Mouse (Mus musculus) thymus, adult 2 months (tissue): Measurements from ENCODE around the gene Lrrc8a. TPM values are rescaled to one million over a fixed set of nuclear protein-coding genes. Genes with fewer than 3 reads are reported as not detected.

Source experiments
- DNase-seq: peaks from one replicate; pipeline ENCODE4 v3.0.0; 2021
- H3K27ac ChIP-seq: fragments of 200-500 bp; 2 replicates; pipeline ENCODE4 v1.5.1; 2012; ENCODE audit warnings: low read length, control low read depth; ENCODE audit not compliant: control insufficient read depth, insufficient read depth
- H3K27me3 ChIP-seq: fragments of 200-500 bp; 2 replicates; pipeline ENCODE4 v1.6.1; 2012; ENCODE audit warnings: mild to moderate bottlenecking, low read length, moderate library complexity, mixed read lengths; ENCODE audit not compliant: control insufficient read depth, insufficient read depth
- H3K36me3 ChIP-seq: fragments of 200-500 bp; 2 replicates; pipeline ENCODE4 v1.6.1; 2012; ENCODE audit warnings: mild to moderate bottlenecking, low read length, moderate library complexity; ENCODE audit not compliant: control insufficient read depth, insufficient read depth
- H3K4me1 ChIP-seq: fragments of 200-500 bp; replicated peaks from 2 replicates; pipeline ENCODE4 v1.6.1; 2012; ENCODE audit warnings: low read length; ENCODE audit not compliant: control insufficient read depth, insufficient read depth
- H3K4me3 ChIP-seq: fragments of 200-500 bp; 2 replicates; pipeline ENCODE4 v1.5.1; 2012; ENCODE audit warnings: mild to moderate bottlenecking, low read length, control low read depth, moderate library complexity; ENCODE audit not compliant: control insufficient read depth, insufficient read depth
- CTCF ChIP-seq: fragments of 200-500 bp; IDR thresholded peaks from 2 replicates; pipeline ENCODE4 v1.5.1; 2012; ENCODE audit warnings: mild to moderate bottlenecking, control low read depth, low read length, moderate library complexity, borderline replicate concordance; ENCODE audit not compliant: control insufficient read depth, poor library complexity, insufficient read depth; ENCODE audit errors: extremely low read depth
- POLR2A ChIP-seq: fragments of 200-500 bp; IDR thresholded peaks from 2 replicates; pipeline ENCODE4 v1.6.1; 2012; ENCODE audit warnings: mild to moderate bottlenecking, low read length, control low read depth, moderate library complexity; ENCODE audit not compliant: control insufficient read depth, poor library complexity, insufficient read depth; ENCODE audit errors: extremely low read depth
- WGBS: fragments of 180-500 bp; shearing (Covaris S2); methylation state at CpG from one replicate; pipeline ENCODE4 v1.1.7; 2018; 5-methylcytosine and 5-hydroxymethylcytosine counted together
- polyA plus RNA-seq: library from polyadenylated mRNA; depleted of rRNA; stranded (reverse); fragments of >200 nt; gene quantifications from 2 replicates; pipeline ENCODE4 v1.2.3, GENCODE M21; 2012

The Lrrc8a gene
- polyA plus RNA-seq, 1 experiment = 27.3 TPM

DNA sequence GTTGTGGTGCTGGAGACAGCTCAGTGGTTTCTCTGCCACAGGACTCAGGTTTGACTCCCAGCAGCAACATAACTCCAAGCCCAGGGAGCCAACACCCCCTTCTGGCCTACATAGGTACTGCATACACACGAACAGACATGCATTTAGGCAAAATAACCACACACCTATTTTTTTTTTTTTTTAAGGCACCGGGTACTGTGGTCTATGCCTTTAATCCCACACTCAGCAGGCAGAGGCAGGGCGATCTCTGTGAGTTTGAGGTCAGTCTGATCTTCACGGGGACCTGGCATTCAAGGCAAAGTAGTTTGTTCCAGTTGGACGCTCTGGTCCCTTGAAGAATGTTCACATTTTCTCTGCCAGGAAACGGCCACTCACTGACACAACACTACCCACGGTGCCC is 34.1 kb upstream of the Lrrc8a start:
- Histone ChIP-seq H3K4me3 (no peak overlapping the region), H3K4me1 (peaks cover 14% of the 10 kb centered on the region), H3K36me3 (no peaks in the 10 kb centered on the region)

GRCm38 (mm10) chr2:30205255-30205628 is 32.3 kb upstream of the Lrrc8a start:
- Histone ChIP-seq H3K27me3 (no peaks in the 10 kb centered on the region), H3K4me3 (peak overlapping the region; percentile 72), H3K4me1 (peaks cover 14% of the 10 kb centered on the region), H3K27ac (peak overlapping the region; percentile 17; the same call in 1 of the 2 replicates), H3K36me3 (no peaks in the 10 kb centered on the region)
- 2% methylated on average over 13 of the region's 13 CpGs for WGBS
- TF ChIP-seq CTCF (no peak), POLR2A (no peak)
- DNase-seq = no peak

More for the DNA sequence above, 34.1 kb upstream of the Lrrc8a start:
- Histone ChIP-seq H3K27ac (no peak overlapping the region), H3K27me3 (no peaks in the 10 kb centered on the region)
- DNase-seq = peak; percentile 37
- 87% methylated on average over 7 of the region's 7 CpGs for WGBS
- TF ChIP-seq POLR2A = no peak
- TF ChIP-seq CTCF = no peak

- WGBS = under 1% methylated on average over 44 of the region's 44 CpGs
Measured at GRCm38 (mm10) chr2:30205629-30206357, 31.7 kb upstream of the Lrrc8a start, which contains the start of gene Kyat1. Gene Kyat1, minus strand, starts transcription at chr2:30205847.

GRCm38 (mm10) chr2:30207401-30207800 is 30.1 kb upstream of the Lrrc8a start:
- Histone ChIP-seq H3K27me3 (no peaks in the 10 kb centered on the region), H3K4me1 (peaks cover 14% of the 10 kb centered on the region), H3K36me3 (no peaks in the 10 kb centered on the region), H3K27ac (no peak overlapping the region), H3K4me3 (no peak overlapping the region)
- DNase-seq = no peak
- 94% methylated on average over 4 of the region's 4 CpGs for WGBS
- TF ChIP-seq CTCF = no peak
- no peak for TF ChIP-seq POLR2A

More at GRCm38 (mm10) chr2:30205629-30206357, 31.7 kb upstream of the Lrrc8a start, which contains the start of gene Kyat1:
- H3K4me1 ChIP-seq = peaks cover 14% of the 10 kb centered on the region
- peak; percentile 90 for DNase-seq
- no peaks in the 10 kb centered on the region for H3K27me3 ChIP-seq
- no peaks in the 10 kb centered on the region for H3K36me3 ChIP-seq
- TF ChIP-seq CTCF (no peak), POLR2A (peak; percentile 44; the same call in 1 of the 2 replicates)
- peak within 1 kb of the TSS; percentile 72 for H3K4me3 ChIP-seq
- H3K27ac ChIP-seq = peak within 1 kb of the TSS; percentile 17; the same call in 1 of the 2 replicates

- no peak overlapping the region for H3K4me3 ChIP-seq
- no peak for TF ChIP-seq CTCF
- TF ChIP-seq POLR2A = no peak
- WGBS = 90% methylated on average over 5 of the region's 5 CpGs
Measured at GRCm38 (mm10) chr2:30207886-30208285, 29.6 kb upstream of the Lrrc8a start.

GRCm38 (mm10) chr2:30211408-30212168 is 25.9 kb upstream of the Lrrc8a start:
- DNase-seq = no peak
- H3K27me3 ChIP-seq = no peaks in the 10 kb centered on the region
- TF ChIP-seq CTCF = no peak
- TF ChIP-seq POLR2A = no peak
- no peak overlapping the region for H3K4me3 ChIP-seq
- WGBS = 91% methylated on average over 6 of the region's 6 CpGs
- no peak overlapping the region for H3K27ac ChIP-seq
- H3K36me3 ChIP-seq = no peaks in the 10 kb centered on the region
- peaks cover 1% of the 10 kb centered on the region for H3K4me1 ChIP-seq

More at GRCm38 (mm10) chr2:30207886-30208285, 29.6 kb upstream of the Lrrc8a start:
- no peak for DNase-seq
- H3K4me1 ChIP-seq = peaks cover 14% of the 10 kb centered on the region
- H3K36me3 ChIP-seq = no peaks in the 10 kb centered on the region
- no peaks in the 10 kb centered on the region for H3K27me3 ChIP-seq
- H3K27ac ChIP-seq = no peak overlapping the region

DNA sequence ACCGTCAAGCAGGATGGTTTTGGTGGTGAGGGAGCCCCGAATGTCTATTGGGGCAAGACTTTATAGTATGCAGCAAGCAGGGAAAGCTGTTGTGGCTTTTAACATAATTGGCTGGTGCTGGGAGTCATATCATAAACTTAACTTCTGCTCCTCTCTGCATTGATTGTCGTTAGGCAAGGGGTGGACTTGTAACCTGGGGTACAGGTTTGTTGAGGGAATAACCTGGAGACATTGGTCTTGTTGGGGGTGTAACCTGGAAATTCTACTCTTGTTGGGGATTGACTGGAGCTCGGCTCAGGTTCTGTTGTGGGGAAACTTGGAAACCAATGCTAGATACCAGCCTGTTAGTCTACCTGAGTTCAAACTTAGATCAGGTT is 25.4 kb upstream of the Lrrc8a start:
- Histone ChIP-seq H3K4me1 (no peaks in the 10 kb centered on the region), H3K36me3 (no peaks in the 10 kb centered on the region), H3K4me3 (no peak overlapping the region), H3K27ac (no peak overlapping the region), H3K27me3 (no peaks in the 10 kb centered on the region)
- DNase-seq = no peak
- WGBS = 88% methylated on average over 4 of the region's 4 CpGs
- TF ChIP-seq CTCF (no peak), POLR2A (no peak)
